Mouse (Mus musculus) hematopoietic multipotent progenitor cell, adult 10-12 weeks (in vitro differentiated cells): ENCODE measurements around the gene Pam16. TPM values are rescaled to one million over a fixed set of nuclear protein-coding genes. Genes with fewer than 3 reads are reported as not detected.

Source experiments
- polyA plus RNA-seq: library from polyadenylated mRNA; stranded (reverse); fragments of >175 nt; gene quantifications from 2 replicates; pipeline ENCODE4 v1.2.3, GENCODE M21; 2012; ENCODE audit warnings: low replicate concordance

Pam16 gene
- polyA plus RNA-seq = 32.2 and 86.3 TPM in 2 replicates

GRCm38 (mm10) chr16:4624481-4625110 lies at the start of gene Pam16:
Pam16 (minus strand) TSS chr16:4624988.

GRCm38 (mm10) chr16:4639831-4640237 lies 15.0 kb upstream of the Pam16 start, which contains the start of the genes Vasn and Dnaja3:
Vasn (plus strand) TSS chr16:4639941.
Dnaja3 (plus strand) TSS chr16:4639989.

GRCm38 (mm10) chr16:4593971-4594813 lies 30.6 kb downstream of the Pam16 start, which contains the start of gene Glis2:
Glis2 (plus strand) TSS chr16:4594713.

Other genes with a start within 250 kb of the Pam16 start
- 1.0 and 1.1 TPM in 2 replicates for gene Adcy9, start 204.5 kb downstream of the Pam16 start, polyA plus RNA-seq
- 0.51 and 0.75 TPM in 2 replicates for gene Srl, start 83.2 kb downstream of the Pam16 start, polyA plus RNA-seq
- gene Tfap4, start 65.1 kb downstream of the Pam16 start, polyA plus RNA-seq = 26.1 and 36.2 TPM in 2 replicates
- gene Glis2, start 30.3 kb downstream of the Pam16 start, polyA plus RNA-seq = 1.6 and 2.8 TPM in 2 replicates
- gene Vasn, start 15.0 kb upstream of the Pam16 start, polyA plus RNA-seq = 0.19 TPM in 1 of 2 replicates, not detected in the other
- gene Dnaja3, start 15.0 kb upstream of the Pam16 start, polyA plus RNA-seq = 18.0 and 18.7 TPM in 2 replicates
- 333 and 524 TPM in 2 replicates for gene Coro7, start 54.8 kb upstream of the Pam16 start, polyA plus RNA-seq
- 2.1 and 11.1 TPM in 2 replicates for gene Nmral1, start 94.4 kb upstream of the Pam16 start, polyA plus RNA-seq
- gene Hmox2, start 101.4 kb upstream of the Pam16 start, polyA plus RNA-seq = 8.0 and 15.2 TPM in 2 replicates
- gene Cdip1, start 165.3 kb upstream of the Pam16 start, polyA plus RNA-seq = 47.1 and 78.2 TPM in 2 replicates
- gene 4930562C15Rik, start 210.4 kb upstream of the Pam16 start, polyA plus RNA-seq = not detected in 2 replicates